Mouse (Mus musculus) liver, postnatal 0 days (tissue): ENCODE measurements around the gene H2-Oa. TPM values are rescaled to one million over a fixed set of nuclear protein-coding genes. Genes with fewer than 3 reads are reported as not detected.
A peak's percentile ranks its signal among the peaks of the same experiment; 100 is the strongest.

Source experiments
- ATAC-seq: fragments of 200-750 bp; cut with Nextera tagmentation; 2 replicates; pipeline ENCODE4 v1.8.0; 2017; ENCODE audit warnings: mild to moderate bottlenecking, moderate library complexity
- DNase-seq: peaks from one replicate; pipeline ENCODE4 v3.0.0-alpha.2; 2016
- H3K27ac ChIP-seq: fragments of 300-500 bp; sonication (generic); 2 replicates; pipeline ENCODE4 v1.5.1; 2014; ENCODE audit warnings: antibody characterized with exemption, moderate library complexity, mild to moderate bottlenecking, low read depth
- H3K27me3 ChIP-seq: fragments of 300-500 bp; sonication (generic); 2 replicates; pipeline ENCODE4 v1.6.1; 2014; ENCODE audit warnings: low read length, control low read depth, mixed read lengths; ENCODE audit not compliant: insufficient read depth
- H3K36me3 ChIP-seq: fragments of 300-500 bp; sonication (generic); replicated peaks from 2 replicates; pipeline ENCODE4 v1.6.1; 2014; ENCODE audit warnings: mild to moderate bottlenecking, control low read depth, low read length, moderate library complexity, mixed read lengths; ENCODE audit not compliant: insufficient read depth
- H3K4me1 ChIP-seq: fragments of 300-500 bp; sonication (generic); 2 replicates; pipeline ENCODE4 v1.6.1; 2014; ENCODE audit warnings: antibody characterized with exemption, mild to moderate bottlenecking, control low read depth; ENCODE audit not compliant: insufficient read depth
- H3K4me2 ChIP-seq: fragments of 300-500 bp; sonication (generic); 2 replicates; pipeline ENCODE4 v1.6.1; 2014; ENCODE audit warnings: low read depth, mild to moderate bottlenecking, low read length, moderate library complexity, mixed read lengths
- H3K4me3 ChIP-seq: fragments of 300-500 bp; sonication (generic); 2 replicates; pipeline ENCODE4 v1.5.1; 2014; ENCODE audit warnings: low read depth, low read length
- H3K9ac ChIP-seq: fragments of 300-500 bp; sonication (generic); replicated peaks from 2 replicates; pipeline ENCODE4 v1.6.1; 2014; ENCODE audit warnings: mild to moderate bottlenecking, moderate library complexity
- H3K9me3 ChIP-seq: fragments of 300-500 bp; sonication (generic); 2 replicates; pipeline ENCODE4 v1.6.1; 2016; ENCODE audit warnings: mild to moderate bottlenecking, control low read depth, low read length, mixed read lengths
- CTCF ChIP-seq: sonication (generic); IDR thresholded peaks from 2 replicates; pipeline ENCODE4 v1.5.1; 2016; ENCODE audit warnings: antibody characterized with exemption, low read depth
- EP300 ChIP-seq: IDR thresholded peaks from 2 replicates; pipeline ENCODE4 v1.6.1; 2016; ENCODE audit warnings: antibody characterized with exemption, low read depth, mild to moderate bottlenecking
- WGBS: fragments of 180-500 bp; shearing (Covaris S2); extraction: QIAGEN DNeasy Blood & Tissue Kit; methylation state at CpG from one replicate; pipeline ENCODE4 v1.1.7; 2014; ENCODE audit not compliant: insufficient replicate concordance; 5-methylcytosine and 5-hydroxymethylcytosine counted together
- polyA plus RNA-seq: library from polyadenylated mRNA; unstranded; fragments of >200 nt; fragmentation: Nextera tagmentation; extraction: Ambion mirVana; gene quantifications from 2 replicates; pipeline ENCODE4 v1.2.1, GENCODE M21; 2015

Gene H2-Oa
- polyA plus RNA-seq, 1 experiment from 2014 or later, result 0.85 TPM

DNA sequence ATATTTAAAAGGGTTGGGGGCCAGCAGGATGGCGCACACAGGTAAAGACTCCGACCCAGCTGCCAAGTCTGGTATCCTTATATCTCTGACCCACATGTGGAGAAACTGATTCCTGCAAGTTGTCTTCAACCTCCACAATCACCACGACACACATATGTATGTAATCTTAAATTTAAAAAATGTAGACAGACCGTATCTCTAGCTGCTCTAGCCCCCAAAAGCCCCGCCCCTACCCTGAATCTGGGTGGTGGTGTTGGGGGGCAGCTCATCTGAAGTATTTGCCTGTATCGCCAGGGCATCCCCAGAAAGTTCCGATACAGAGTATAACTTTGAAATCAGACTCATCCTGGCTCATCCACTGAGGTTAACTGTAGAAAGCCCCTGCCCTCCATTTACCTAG is 14.4 kb downstream of the H2-Oa start:
- Histone ChIP-seq H3K9me3 (no peaks in the 10 kb centered on the region), H3K27ac (no peak overlapping the region), H3K4me3 (no peak overlapping the region), H3K4me1 (peaks cover 13% of the 10 kb centered on the region), H3K4me2 (no peak overlapping the region), H3K9ac (no peak overlapping the region), H3K36me3 (peaks cover 20% of the 10 kb centered on the region), H3K27me3 (no peaks in the 10 kb centered on the region)
- ATAC-seq (no peak), DNase-seq (no peak)
- TF ChIP-seq CTCF (no peak), EP300 (no peak)
- 80% methylated on average over 7 of the region's 7 CpGs for WGBS

DNA sequence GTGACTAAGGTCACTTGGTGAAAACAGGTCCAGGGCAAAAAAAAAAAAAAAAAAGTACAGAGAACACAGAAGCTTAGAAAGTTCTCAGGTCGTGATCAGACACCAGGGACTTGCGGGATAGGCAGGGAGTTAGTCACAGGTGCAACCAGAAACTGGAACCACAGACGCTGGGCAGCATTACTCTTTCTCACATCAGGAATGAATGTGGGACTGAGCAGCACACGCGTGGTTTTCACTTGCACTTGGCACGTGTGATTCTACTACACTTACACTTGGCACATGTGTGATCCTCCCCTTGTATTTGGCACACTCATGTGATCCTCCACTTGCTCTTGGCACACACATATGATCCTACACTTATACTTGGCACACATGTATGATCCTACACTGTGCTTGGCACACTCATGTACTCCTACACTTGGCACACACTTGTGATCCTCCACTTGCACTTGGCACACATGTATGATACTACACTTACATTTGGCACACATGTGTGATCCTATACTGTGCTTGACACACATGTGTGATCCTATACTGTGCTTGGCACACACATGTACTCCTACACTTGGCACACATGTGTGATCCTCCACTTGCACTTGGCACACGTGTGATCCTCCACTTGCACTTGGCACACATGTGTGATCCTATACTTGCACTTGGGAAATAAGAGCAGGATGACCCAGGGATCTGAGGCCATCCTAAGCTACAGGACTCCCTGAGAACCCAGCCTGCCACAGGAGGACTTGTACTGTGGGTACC is 15.1 kb downstream of the H2-Oa start:
- no peak for DNase-seq
- no peak overlapping the region for H3K4me2 ChIP-seq
- peaks cover 27% of the 10 kb centered on the region for H3K36me3 ChIP-seq
- no peak overlapping the region for H3K9ac ChIP-seq
- no peaks in the 10 kb centered on the region for H3K9me3 ChIP-seq
- peaks cover 7% of the 10 kb centered on the region for H3K4me1 ChIP-seq
- no peaks in the 10 kb centered on the region for H3K27me3 ChIP-seq
- 81% methylated on average over 7 of the region's 7 CpGs for WGBS
- ATAC-seq, result no peak
- no peak overlapping the region for H3K27ac ChIP-seq
- TF ChIP-seq CTCF (no peak), EP300 (no peak)
- no peak overlapping the region for H3K4me3 ChIP-seq

DNA sequence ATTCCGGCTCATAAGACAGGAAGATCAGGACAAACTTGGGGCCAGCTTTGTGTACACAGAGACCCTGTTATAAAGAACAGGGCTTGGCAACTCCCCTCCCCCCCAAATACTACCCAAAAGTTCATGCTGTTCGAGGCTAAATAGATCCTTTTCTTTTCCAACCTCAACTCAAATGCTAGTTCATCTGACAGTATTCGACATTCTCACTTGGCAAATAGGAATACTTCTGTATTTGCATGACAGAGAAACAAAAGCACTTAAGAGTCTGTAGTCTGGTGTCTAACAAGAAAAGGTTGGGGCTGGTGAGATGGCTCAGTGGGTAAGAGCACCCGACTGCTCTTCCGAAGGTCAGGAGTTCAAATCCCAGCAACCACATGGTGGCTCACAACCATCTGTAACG is 16.3 kb downstream of the H2-Oa start:
- Histone ChIP-seq H3K9ac (no peak overlapping the region), H3K4me2 (no peak overlapping the region), H3K9me3 (no peaks in the 10 kb centered on the region), H3K4me3 (no peak overlapping the region), H3K36me3 (peaks cover 39% of the 10 kb centered on the region), H3K27me3 (no peaks in the 10 kb centered on the region), H3K27ac (no peak overlapping the region), H3K4me1 (no peaks in the 10 kb centered on the region)
- DNase-seq (no peak), ATAC-seq (no peak)
- 81% methylated on average over 5 of the region's 6 CpGs for WGBS
- TF ChIP-seq EP300, result no peak
- TF ChIP-seq CTCF, result no peak

DNA sequence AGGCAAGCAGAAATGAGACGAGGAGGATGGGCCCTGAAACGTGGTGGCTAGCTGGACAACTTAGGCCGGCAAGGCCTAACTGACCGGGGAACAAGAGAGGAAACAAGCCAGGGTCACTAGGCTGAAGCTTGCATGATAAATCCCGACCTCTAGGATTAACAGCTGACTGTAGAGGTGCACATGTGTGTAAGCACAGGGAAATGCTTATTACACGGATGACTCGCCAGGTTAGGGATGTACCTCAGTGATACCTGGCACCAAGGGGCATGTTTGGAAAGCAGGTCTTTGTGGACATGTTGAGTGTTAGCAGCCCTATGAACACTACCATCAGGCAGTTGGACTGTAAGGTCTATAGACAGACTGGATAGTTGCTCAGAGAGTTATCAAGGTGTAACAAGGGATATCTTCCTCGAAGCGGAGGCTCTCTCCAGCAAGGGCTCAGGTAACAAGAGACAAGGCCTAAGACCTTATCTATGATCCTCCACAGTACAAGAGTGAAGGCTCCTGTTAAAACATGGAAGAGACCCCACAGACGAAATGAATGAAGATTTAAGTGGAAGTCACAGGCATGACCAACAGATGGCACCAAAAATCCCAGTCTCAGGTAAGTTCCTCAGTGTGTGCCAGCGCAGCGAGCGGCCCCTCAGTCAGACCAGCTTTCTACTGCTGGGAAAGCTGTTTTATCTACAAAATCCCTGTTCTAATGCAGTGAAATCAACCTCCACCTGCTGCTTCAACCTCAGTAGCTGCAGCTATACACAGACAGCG is 17.1 kb downstream of the H2-Oa start:
- no peaks in the 10 kb centered on the region for H3K9me3 ChIP-seq
- no peak overlapping the region for H3K4me2 ChIP-seq
- no peaks in the 10 kb centered on the region for H3K27me3 ChIP-seq
- no peaks in the 10 kb centered on the region for H3K4me1 ChIP-seq
- no peak overlapping the region for H3K4me3 ChIP-seq
- no peak for ATAC-seq
- 74% methylated on average over 14 of the region's 14 CpGs for WGBS
- no peak for DNase-seq
- H3K9ac ChIP-seq, result no peak overlapping the region
- H3K27ac ChIP-seq, result no peak overlapping the region
- peaks cover 46% of the 10 kb centered on the region for H3K36me3 ChIP-seq
- no peak for TF ChIP-seq EP300
- TF ChIP-seq CTCF, result peak; percentile 36

DNA sequence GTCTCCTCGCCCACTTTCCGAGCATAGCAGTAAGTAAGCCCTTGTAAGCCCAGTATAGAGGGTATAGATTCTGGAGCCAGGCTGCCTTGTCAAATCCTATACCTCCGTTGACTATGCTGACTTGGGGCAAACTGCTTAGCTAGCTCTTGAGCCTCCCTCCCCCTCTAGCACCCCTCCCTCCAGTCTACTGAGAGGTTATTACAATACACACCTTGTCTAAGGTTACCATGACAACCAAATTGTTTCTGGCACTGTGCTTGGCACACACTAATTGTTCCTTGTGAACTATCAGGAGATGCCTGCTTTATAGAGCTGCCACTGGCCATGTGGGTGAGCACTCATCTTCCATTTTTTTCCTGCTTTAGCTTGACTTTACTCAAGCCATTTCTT is 17.7 kb downstream of the H2-Oa start:
- Histone ChIP-seq H3K4me3 (no peak overlapping the region), H3K36me3 (peaks cover 52% of the 10 kb centered on the region), H3K27me3 (no peaks in the 10 kb centered on the region), H3K27ac (no peak overlapping the region), H3K9ac (no peak overlapping the region), H3K9me3 (no peaks in the 10 kb centered on the region), H3K4me1 (no peaks in the 10 kb centered on the region; the same call in none of the 2 replicates), H3K4me2 (no peak overlapping the region)
- DNase-seq (no peak), ATAC-seq (no peak)
- TF ChIP-seq CTCF (no peak), EP300 (no peak)
- WGBS, result 65% methylated on average over 3 of the region's 3 CpGs

DNA sequence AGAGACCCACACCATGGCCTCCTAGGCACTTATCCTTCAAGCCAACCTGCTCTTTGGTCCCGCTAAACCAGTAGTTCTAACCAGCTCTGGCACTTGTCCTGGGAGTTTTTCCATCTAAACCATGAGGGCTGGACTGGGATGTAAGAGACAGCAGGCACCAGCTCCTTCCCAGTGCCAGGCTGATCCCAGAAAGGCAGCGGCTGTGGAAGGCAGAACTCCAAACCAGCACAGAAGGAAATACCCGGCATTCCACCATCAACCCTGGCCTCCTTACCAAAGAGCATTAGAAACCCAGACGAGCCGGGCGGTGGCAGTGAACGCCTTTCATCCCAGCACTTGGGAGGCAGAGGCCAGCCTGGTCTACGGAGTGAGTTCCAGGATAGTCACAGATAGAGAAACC is 18.2 kb downstream of the H2-Oa start:
- TF ChIP-seq CTCF (no peak), EP300 (no peak)
- Histone ChIP-seq H3K4me3 (no peak overlapping the region), H3K4me2 (no peak overlapping the region), H3K27me3 (no peaks in the 10 kb centered on the region), H3K36me3 (peaks cover 57% of the 10 kb centered on the region), H3K27ac (no peak overlapping the region), H3K4me1 (no peaks in the 10 kb centered on the region; the same call in none of the 2 replicates), H3K9ac (no peak overlapping the region), H3K9me3 (no peaks in the 10 kb centered on the region)
- WGBS, result 77% methylated on average over 8 of the region's 8 CpGs
- ATAC-seq (no peak), DNase-seq (no peak)
